Mouse (Mus musculus): Measurements from ENCODE around the gene Gm11639.

Gm11639 gene

DNA sequence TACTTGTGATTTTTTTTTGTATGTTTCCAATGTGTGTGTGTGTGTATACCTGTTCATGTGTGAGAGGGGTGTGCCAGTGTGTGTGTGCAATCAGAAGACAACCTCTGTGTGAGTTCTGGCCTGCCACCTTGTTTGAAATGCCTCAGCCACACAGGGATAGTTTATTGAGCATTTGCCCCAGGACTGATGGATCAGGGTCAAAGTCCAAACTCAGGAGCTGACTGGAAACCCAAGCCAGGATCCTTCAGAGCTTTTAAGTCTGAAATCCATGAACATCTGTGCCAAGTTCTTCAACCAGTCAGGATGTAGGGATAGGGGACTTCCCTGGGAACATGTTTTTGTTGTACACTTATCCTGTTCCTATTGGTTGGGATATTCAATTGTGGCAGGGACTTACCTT lies 472.5 kb downstream of the Gm11639 start:
- DNase-seq = no peak

- DNase-seq = no peak
Measured at GRCm38 (mm10) chr11:105159673-105160360, 474.3 kb downstream of the Gm11639 start.

GRCm38 (mm10) chr11:105161411-105161810 lies 475.9 kb downstream of the Gm11639 start:
- no peak for DNase-seq

- no peak for DNase-seq
Measured at GRCm38 (mm10) chr11:105164516-105165510, 479.3 kb downstream of the Gm11639 start.

DNA sequence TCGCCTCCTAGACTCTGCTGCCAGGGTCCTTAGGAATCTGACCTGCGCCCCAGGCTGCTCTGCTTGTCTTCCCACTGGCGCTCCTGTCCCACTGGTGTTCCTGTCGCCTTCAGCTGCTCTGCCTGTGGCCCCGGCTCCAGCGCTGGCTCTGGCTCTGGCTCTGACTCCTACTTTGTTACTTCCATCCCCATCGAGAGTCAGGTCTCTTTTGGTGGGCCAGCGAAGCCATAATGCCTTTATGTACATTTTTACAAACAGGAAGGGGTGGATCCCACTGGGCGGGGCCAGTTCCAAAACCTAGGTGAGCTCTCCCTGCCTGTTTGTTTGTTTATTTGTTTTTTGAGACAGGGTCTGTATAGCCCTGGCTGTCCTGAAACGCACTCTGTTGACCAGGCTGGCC lies 481.3 kb downstream of the Gm11639 start:
- DNase-seq = no peak
